Mouse (Mus musculus): ENCODE results near the gene Ap2a1. TPM values are rescaled to one million over a fixed set of nuclear protein-coding genes. Genes with fewer than 3 reads are reported as not detected.

The Ap2a1 gene
- polyA plus RNA-seq, 1 experiment from 2014 or later, result 74.2 TPM

DNA sequence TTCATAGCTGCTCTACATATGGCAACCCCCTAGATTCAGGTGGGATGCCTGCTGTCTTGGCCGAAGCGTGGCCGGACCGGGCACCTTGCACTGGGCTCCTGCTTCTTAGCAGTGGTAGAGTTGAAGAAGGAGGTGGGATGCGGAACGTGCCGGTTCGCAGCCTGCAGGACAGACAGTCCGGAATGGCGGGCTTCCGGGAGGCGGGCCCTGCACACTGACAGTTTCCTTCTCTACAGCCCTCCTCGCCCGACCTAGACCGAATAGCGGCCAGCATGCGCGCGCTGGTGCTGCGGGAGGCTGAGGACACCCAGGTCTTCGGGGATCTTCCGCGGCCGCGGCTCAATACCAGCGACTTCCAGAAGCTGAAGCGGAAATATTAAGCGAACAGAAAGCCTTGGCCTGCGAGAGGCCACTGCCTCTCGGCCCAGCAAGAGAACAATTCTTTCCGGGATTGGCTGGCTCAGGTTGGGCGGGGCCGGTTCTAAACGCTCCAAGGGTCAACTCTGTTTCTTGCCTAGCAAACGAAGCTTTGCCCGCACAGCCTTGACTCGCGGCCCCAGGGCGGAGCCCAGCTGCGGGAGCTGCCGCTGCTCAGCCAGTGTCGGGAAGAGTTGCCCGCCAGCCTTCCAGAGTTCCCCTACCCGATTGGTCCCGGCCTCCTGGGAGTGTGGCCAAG is 74.8 kb downstream of the Ap2a1 start:
- Histone ChIP-seq H3K9ac (replicated peaks) (peak overlapping the region; percentile 66), H3K27ac (peak overlapping the region; percentile 89), H3K4me1 (replicated peaks) (peaks cover 56% of the 10 kb centered on the region), H3K27me3 (no peaks in the 10 kb centered on the region), H3K9me3 (no peaks in the 10 kb centered on the region), H3K36me3 (peaks cover 23% of the 10 kb centered on the region), H3K4me2 (peak overlapping the region; percentile 91), H3K4me3 (replicated peaks) (peak overlapping the region; percentile 52)
- under 1% methylated on average over 45 of the region's 45 CpGs for WGBS
- ATAC-seq (ENCODE audit: insufficient number of reproducible peaks, insufficient read depth, low FRiP score, low TSS enrichment, low read depth), result 0 out of 2 replicates have a peak, but pooled peaks have one; percentile 19

DNA sequence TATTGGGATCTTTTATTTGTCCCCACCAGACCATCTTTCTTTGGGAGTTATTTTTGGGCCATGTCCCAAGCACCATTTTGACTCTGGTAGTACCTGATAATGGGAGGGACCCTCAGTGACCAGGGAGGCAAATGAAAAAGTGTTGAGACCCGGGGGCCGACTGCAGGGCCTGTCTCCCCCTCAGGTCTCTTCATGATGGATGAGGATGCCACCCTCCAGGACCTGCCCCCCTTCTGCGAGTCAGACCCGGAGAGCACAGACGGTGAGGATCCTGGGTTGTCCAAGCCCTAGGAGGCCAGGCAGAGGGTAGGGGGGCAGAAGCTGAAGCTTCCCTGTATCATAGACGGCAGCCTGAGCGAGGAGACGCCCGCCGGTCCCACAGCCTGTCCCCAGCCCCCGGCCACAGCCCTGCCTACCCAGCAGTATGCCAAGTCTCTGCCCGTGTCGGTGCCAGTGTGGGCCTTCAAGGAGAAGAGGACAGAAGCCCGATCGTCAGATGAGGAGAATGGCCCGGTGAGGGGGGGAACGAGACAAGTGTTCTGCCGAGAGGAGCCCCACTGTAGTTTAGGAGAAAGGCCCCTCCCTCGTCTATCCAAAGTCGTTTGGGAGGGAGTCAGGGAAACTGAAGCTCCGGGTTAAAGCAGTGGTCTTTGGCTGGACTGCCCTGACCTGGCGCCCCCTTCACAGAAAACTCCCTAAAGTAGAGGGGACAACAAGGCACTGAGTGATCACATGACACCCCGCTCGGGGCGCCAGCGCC is 75.5 kb downstream of the Ap2a1 start:
- Histone ChIP-seq H3K27me3 (no peaks in the 10 kb centered on the region), H3K4me1 (replicated peaks) (peaks cover 56% of the 10 kb centered on the region), H3K4me2 (peak overlapping the region; percentile 91), H3K9me3 (no peaks in the 10 kb centered on the region), H3K4me3 (replicated peaks) (peak overlapping the region; percentile 52), H3K27ac (peak overlapping the region; percentile 89), H3K9ac (replicated peaks) (peak overlapping the region; percentile 66), H3K36me3 (peaks cover 22% of the 10 kb centered on the region)
- ATAC-seq (ENCODE audit: insufficient number of reproducible peaks, insufficient read depth, low FRiP score, low TSS enrichment, low read depth), result no peak
- 36% methylated on average over 26 of the region's 26 CpGs for WGBS

DNA sequence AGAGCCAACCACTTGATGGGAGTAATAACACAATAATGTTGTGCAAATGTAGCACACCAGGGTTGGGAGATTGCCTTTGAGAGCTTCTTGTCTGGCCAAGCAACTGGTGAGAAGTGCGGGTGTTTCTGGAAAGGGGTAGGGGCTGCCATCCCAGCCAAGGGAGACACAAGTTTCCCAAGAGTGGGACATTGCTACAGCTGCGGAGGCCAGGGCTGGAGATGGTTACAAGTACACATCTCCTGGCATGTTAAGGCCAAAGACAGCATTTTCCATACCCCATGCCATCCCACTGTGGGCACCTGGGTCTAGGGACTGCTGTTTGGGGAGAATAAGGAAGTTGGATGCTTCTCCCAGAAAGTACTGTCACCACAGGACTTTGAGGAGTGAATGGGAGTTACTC is 76.2 kb downstream of the Ap2a1 start:
- Histone ChIP-seq H3K9ac (replicated peaks) (no peak overlapping the region), H3K27ac (no peak overlapping the region), H3K4me3 (replicated peaks) (no peak overlapping the region), H3K4me1 (replicated peaks) (peaks cover 49% of the 10 kb centered on the region), H3K9me3 (no peaks in the 10 kb centered on the region), H3K4me2 (no peak overlapping the region), H3K27me3 (no peaks in the 10 kb centered on the region), H3K36me3 (peaks cover 19% of the 10 kb centered on the region)
- ATAC-seq (ENCODE audit: insufficient number of reproducible peaks, insufficient read depth, low FRiP score, low TSS enrichment, low read depth), result no peak
- 94% methylated on average over 2 of the region's 2 CpGs for WGBS

DNA sequence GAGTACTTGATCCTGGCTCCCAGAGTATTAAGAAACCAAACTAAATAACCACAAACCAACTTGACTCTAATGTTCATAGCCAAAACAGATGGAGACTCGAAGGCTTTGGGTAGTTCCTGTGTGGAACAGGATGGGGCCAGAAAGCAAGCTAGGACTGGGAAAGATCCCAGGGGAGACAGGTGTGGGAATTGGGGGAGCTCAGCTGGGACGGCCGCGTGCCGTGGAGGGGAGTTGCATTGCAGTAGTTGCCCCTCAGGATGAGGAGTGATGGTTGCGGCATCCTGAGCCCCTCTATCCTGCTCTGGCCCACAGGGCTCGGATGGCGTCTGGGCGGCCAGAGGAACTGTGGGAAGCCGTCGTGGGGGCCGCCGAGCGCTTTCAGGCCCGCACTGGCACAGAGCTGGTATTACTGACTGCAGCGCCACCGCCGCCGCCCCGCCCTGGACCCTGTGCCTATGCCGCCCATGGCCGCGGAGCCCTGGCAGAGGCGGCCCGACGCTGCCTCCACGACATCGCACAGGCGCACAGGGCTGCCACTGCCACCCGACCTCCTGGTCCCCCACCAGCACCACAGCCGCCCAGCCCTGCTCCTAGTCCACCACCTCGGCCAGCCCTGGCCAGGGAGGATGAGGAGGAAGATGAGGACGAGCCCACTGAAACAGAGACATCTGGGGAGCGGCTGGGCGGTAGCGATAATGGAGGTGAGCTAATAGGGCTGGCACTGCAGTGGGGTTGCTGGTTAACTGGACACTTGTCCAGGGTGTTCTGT is 76.9 kb downstream of the Ap2a1 start:
- ATAC-seq (ENCODE audit: insufficient number of reproducible peaks, insufficient read depth, low FRiP score, low TSS enrichment, low read depth), result no peak
- Histone ChIP-seq H3K36me3 (peaks cover 19% of the 10 kb centered on the region), H3K4me2 (no peak overlapping the region), H3K27ac (no peak overlapping the region), H3K9ac (replicated peaks) (no peak overlapping the region), H3K4me3 (replicated peaks) (peak overlapping the region; percentile 7; the same call in 1 of the 2 replicates), H3K27me3 (no peaks in the 10 kb centered on the region), H3K9me3 (no peaks in the 10 kb centered on the region), H3K4me1 (replicated peaks) (peaks cover 50% of the 10 kb centered on the region)
- 89% methylated on average over 36 of the region's 36 CpGs for WGBS

DNA sequence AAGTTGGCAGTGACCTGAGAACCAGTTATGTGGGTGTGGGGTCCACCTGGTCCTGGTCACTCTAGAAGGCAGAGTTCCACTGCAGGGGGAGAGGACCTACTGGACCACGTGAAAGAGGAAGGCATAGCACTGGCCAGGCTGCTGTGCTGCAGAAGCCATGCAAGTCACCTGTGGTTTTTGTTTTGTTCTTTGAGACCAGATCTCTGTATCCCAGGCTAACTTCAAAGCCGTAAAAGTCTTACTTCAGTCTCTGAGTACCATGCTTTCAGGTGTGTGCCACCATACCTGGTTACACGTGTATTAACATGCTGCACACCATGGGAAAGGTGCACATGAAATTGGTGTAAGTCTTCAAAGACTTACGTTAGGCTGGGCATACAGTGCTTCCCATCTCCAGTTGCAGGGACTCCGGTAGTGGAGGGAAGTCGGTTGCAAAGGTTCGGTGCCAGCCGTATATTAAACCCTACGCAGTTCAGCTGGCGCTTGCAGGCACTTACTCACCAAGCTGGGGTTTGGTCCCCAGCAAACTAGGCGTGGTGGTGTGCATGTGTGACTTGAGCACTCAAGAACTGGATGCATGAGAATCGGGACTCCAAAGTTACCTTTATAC is 77.6 kb downstream of the Ap2a1 start:
- WGBS, result 91% methylated on average over 12 of the region's 12 CpGs
- no peaks in the 10 kb centered on the region for H3K9me3 ChIP-seq
- peaks cover 50% of the 10 kb centered on the region for H3K4me1 ChIP-seq (replicated peaks)
- H3K27me3 ChIP-seq, result no peaks in the 10 kb centered on the region
- ATAC-seq (ENCODE audit: insufficient number of reproducible peaks, insufficient read depth, low FRiP score, low TSS enrichment, low read depth), result no peak
- H3K36me3 ChIP-seq, result peaks cover 22% of the 10 kb centered on the region
- no peak overlapping the region for H3K4me2 ChIP-seq
- no peak overlapping the region for H3K4me3 ChIP-seq (replicated peaks)
- no peak overlapping the region for H3K27ac ChIP-seq
- H3K9ac ChIP-seq (replicated peaks), result no peak overlapping the region

GRCm38 (mm10) chr7:44850789-44851624 is 78.3 kb downstream of the Ap2a1 start:
- H3K4me1 ChIP-seq (replicated peaks), result peaks cover 45% of the 10 kb centered on the region
- WGBS, result 81% methylated on average over 8 of the region's 8 CpGs

More at GRCm38 (mm10) chr7:44850789-44851624, 78.3 kb downstream of the Ap2a1 start:
- Histone ChIP-seq H3K4me2 (peak overlapping the region; percentile 85), H3K4me3 (replicated peaks) (peak overlapping the region; percentile 78), H3K36me3 (peaks cover 29% of the 10 kb centered on the region), H3K9me3 (no peaks in the 10 kb centered on the region), H3K27me3 (no peaks in the 10 kb centered on the region), H3K9ac (replicated peaks) (peak overlapping the region; percentile 68), H3K27ac (peak overlapping the region; percentile 96; the same call in 1 of the 2 replicates)
- ATAC-seq (ENCODE audit: insufficient number of reproducible peaks, insufficient read depth, low FRiP score, low TSS enrichment, low read depth), result no peak

Other genes with a start within 250 kb of the Ap2a1 start
- gene Izumo2, start 220.8 kb downstream of the Ap2a1 start, polyA plus RNA-seq (2016; fragmentation: Nextera tagmentation; extraction: Ambion mirVana), result not detected in 2 replicates
- 36.2 and 36.8 TPM in 2 replicates for gene Vrk3, start 181.1 kb downstream of the Ap2a1 start, polyA plus RNA-seq (2016; fragmentation: Nextera tagmentation; extraction: Ambion mirVana)
- gene Zfp473, start 178.4 kb downstream of the Ap2a1 start, polyA plus RNA-seq (2016; fragmentation: Nextera tagmentation; extraction: Ambion mirVana), result 2.6 and 3.3 TPM in 2 replicates
- gene Nup62, start 113.4 kb downstream of the Ap2a1 start, polyA plus RNA-seq (2016; fragmentation: Nextera tagmentation; extraction: Ambion mirVana), result 105 and 114 TPM in 2 replicates
- 1.5 and 2.5 TPM in 2 replicates for gene Il4i1, start 113.1 kb downstream of the Ap2a1 start, polyA plus RNA-seq (2016; fragmentation: Nextera tagmentation; extraction: Ambion mirVana)
- 3.7 and 4.1 TPM in 2 replicates for gene Atf5, start 112.8 kb downstream of the Ap2a1 start, polyA plus RNA-seq (2016; fragmentation: Nextera tagmentation; extraction: Ambion mirVana)
- gene Akt1s1, start 80.5 kb downstream of the Ap2a1 start, polyA plus RNA-seq (2016; fragmentation: Nextera tagmentation; extraction: Ambion mirVana), result 106 and 110 TPM in 2 replicates
- 84.7 and 96.2 TPM in 2 replicates for gene Tbc1d17, start 80.4 kb downstream of the Ap2a1 start, polyA plus RNA-seq (2016; fragmentation: Nextera tagmentation; extraction: Ambion mirVana)
- 35.5 and 37.3 TPM in 2 replicates for gene Pnkp, start 72.4 kb downstream of the Ap2a1 start, polyA plus RNA-seq (2016; fragmentation: Nextera tagmentation; extraction: Ambion mirVana)
- gene Ptov1, start 59.7 kb downstream of the Ap2a1 start, polyA plus RNA-seq (2016; fragmentation: Nextera tagmentation; extraction: Ambion mirVana), result 615 and 666 TPM in 2 replicates
- gene Med25, start 36.8 kb downstream of the Ap2a1 start, polyA plus RNA-seq (2016; fragmentation: Nextera tagmentation; extraction: Ambion mirVana), result 116 and 127 TPM in 2 replicates
- gene Fuz, start 33.4 kb downstream of the Ap2a1 start, polyA plus RNA-seq (2016; fragmentation: Nextera tagmentation; extraction: Ambion mirVana), result 21.6 and 24.8 TPM in 2 replicates
- 0.11 TPM in 1 of 2 replicates, not detected in the other for gene Tsks, start 13.7 kb upstream of the Ap2a1 start, polyA plus RNA-seq (2016; fragmentation: Nextera tagmentation; extraction: Ambion mirVana)
- gene Cpt1c, start 45.4 kb upstream of the Ap2a1 start, polyA plus RNA-seq (2016; fragmentation: Nextera tagmentation; extraction: Ambion mirVana), result 27.8 and 29.9 TPM in 2 replicates
- 704 and 706 TPM in 2 replicates for gene Prmt1, start 57.1 kb upstream of the Ap2a1 start, polyA plus RNA-seq (2016; fragmentation: Nextera tagmentation; extraction: Ambion mirVana)
- gene Irf3, start 68.2 kb upstream of the Ap2a1 start, polyA plus RNA-seq (2016; fragmentation: Nextera tagmentation; extraction: Ambion mirVana), result 90.9 and 97.2 TPM in 2 replicates
- 87.3 and 96.8 TPM in 2 replicates for gene Bcl2l12, start 69.2 kb upstream of the Ap2a1 start, polyA plus RNA-seq (2016; fragmentation: Nextera tagmentation; extraction: Ambion mirVana)
- gene Scaf1, start 86.9 kb upstream of the Ap2a1 start, polyA plus RNA-seq (2016; fragmentation: Nextera tagmentation; extraction: Ambion mirVana), result 42.1 and 46.9 TPM in 2 replicates
- 20.8 and 21.4 TPM in 2 replicates for gene Rras, start 88.5 kb upstream of the Ap2a1 start, polyA plus RNA-seq (2016; fragmentation: Nextera tagmentation; extraction: Ambion mirVana)
- 15.0 and 16.2 TPM in 2 replicates for gene Prr12, start 123.4 kb upstream of the Ap2a1 start, polyA plus RNA-seq (2016; fragmentation: Nextera tagmentation; extraction: Ambion mirVana)
- gene Nosip, start 132.9 kb upstream of the Ap2a1 start, polyA plus RNA-seq (2016; fragmentation: Nextera tagmentation; extraction: Ambion mirVana), result 60.6 and 69.7 TPM in 2 replicates
- gene Prrg2, start 133.2 kb upstream of the Ap2a1 start, polyA plus RNA-seq (2016; fragmentation: Nextera tagmentation; extraction: Ambion mirVana), result 21.2 and 21.7 TPM in 2 replicates
- gene Rcn3, start 162.7 kb upstream of the Ap2a1 start, polyA plus RNA-seq (2016; fragmentation: Nextera tagmentation; extraction: Ambion mirVana), result 261 and 271 TPM in 2 replicates
- gene Fcgrt, start 174.4 kb upstream of the Ap2a1 start, polyA plus RNA-seq (2016; fragmentation: Nextera tagmentation; extraction: Ambion mirVana), result 12.3 and 13.4 TPM in 2 replicates
- gene Rps11, start 194.9 kb upstream of the Ap2a1 start, polyA plus RNA-seq (2016; fragmentation: Nextera tagmentation; extraction: Ambion mirVana), result 1,572 and 1,576 TPM in 2 replicates
- 1,352 and 1,447 TPM in 2 replicates for gene Rpl13a, start 199.3 kb upstream of the Ap2a1 start, polyA plus RNA-seq (2016; fragmentation: Nextera tagmentation; extraction: Ambion mirVana)
- 0.32 TPM in 1 of 2 replicates, not detected in the other for gene Gm45713, start 206.7 kb upstream of the Ap2a1 start, polyA plus RNA-seq (2016; fragmentation: Nextera tagmentation; extraction: Ambion mirVana)
- gene Flt3l, start 206.9 kb upstream of the Ap2a1 start, polyA plus RNA-seq (2016; fragmentation: Nextera tagmentation; extraction: Ambion mirVana), result 0.71 and 0.83 TPM in 2 replicates
- 91.8 and 93.0 TPM in 2 replicates for gene Pih1d1, start 224.8 kb upstream of the Ap2a1 start, polyA plus RNA-seq (2016; fragmentation: Nextera tagmentation; extraction: Ambion mirVana)
- gene Aldh16a1, start 225.1 kb upstream of the Ap2a1 start, polyA plus RNA-seq (2016; fragmentation: Nextera tagmentation; extraction: Ambion mirVana), result 51.4 and 53.8 TPM in 2 replicates
- 0.17 and 0.25 TPM in 2 replicates for gene Slc17a7, start 234.5 kb upstream of the Ap2a1 start, polyA plus RNA-seq (2016; fragmentation: Nextera tagmentation; extraction: Ambion mirVana)

All from limb, embryonic 12.5 days (tissue).